Mouse (Mus musculus) ES-E14 (cell line): ENCODE measurements at regions not wholly inside any gene's neighbourhood (a gene's known extent, or its start where the extent isn't known, plus 50 kb on each side); places are given as distances from the start of the nearest gene placed in this dataset.

Experiments used
- CHD2 ChIP-seq: IDR thresholded peaks from 2 replicates; pipeline ENCODE4 v1.6.1; 2014; ENCODE audit warnings: mild to moderate bottlenecking, low read depth, low read length, inconsistent platforms
- HCFC1 ChIP-seq: IDR thresholded peaks from 2 replicates; pipeline ENCODE4 v1.6.1; 2012; ENCODE audit warnings: low read length, inconsistent platforms, borderline replicate concordance; ENCODE audit not compliant: insufficient read depth
- MAFK ChIP-seq: IDR thresholded peaks from 2 replicates; pipeline ENCODE4 v1.6.1; 2014; ENCODE audit warnings: mild to moderate bottlenecking, low read depth, low read length, inconsistent platforms; ENCODE audit not compliant: insufficient read depth
- ZC3H11A ChIP-seq: IDR thresholded peaks from 2 replicates; pipeline ENCODE4 v1.6.1; 2012; ENCODE audit warnings: low read depth, mild to moderate bottlenecking, inconsistent platforms, low read length, borderline replicate concordance
- ZNF384 ChIP-seq: IDR thresholded peaks from 2 replicates; pipeline ENCODE4 v1.6.1; 2012; ENCODE audit warnings: low read depth, low read length, inconsistent platforms

DNA sequence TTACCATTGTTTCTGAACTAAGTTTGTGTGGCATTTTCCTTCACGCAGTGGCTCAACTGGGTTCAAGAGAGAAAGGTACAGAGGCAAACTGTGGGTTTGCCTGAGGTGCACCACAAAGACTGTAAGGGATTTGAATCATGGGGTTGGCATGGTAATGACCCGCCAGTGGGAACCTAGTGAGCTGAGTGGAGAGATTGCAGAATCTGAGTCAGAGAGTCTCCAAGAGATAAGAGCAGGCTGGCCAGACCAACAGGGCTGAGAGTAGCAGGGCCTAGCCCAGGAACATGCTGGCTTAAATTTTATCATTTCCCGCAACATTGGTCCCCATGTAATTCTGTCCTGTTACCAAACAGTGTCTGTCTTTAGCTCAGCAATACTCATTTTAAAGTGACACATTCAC lies 129.5 kb upstream of the Gm9972 start:
- TF ChIP-seq MAFK (no peak), ZC3H11A (no peak), ZNF384 (no peak), HCFC1 (no peak), CHD2 (no peak)
